Mouse (Mus musculus): ENCODE measurements at regions not wholly inside any gene's neighbourhood (a gene's known extent, or its start where the extent isn't known, plus 50 kb on each side); places are given as distances from the start of the nearest gene placed in this dataset.

GRCm38 (mm10) chr3:143291793-143292192 lies 410.0 kb upstream of the Pkn2 start:
- WGBS, result 83% methylated on average over 4 of the region's 4 CpGs
- H3K9ac ChIP-seq, result no peak overlapping the region
- H3K36me3 ChIP-seq, result no peaks in the 10 kb centered on the region
- H3K4me1 ChIP-seq, result no peaks in the 10 kb centered on the region
- H3K9me3 ChIP-seq, result no peaks in the 10 kb centered on the region
- no peaks in the 10 kb centered on the region for H3K27me3 ChIP-seq
- no peak overlapping the region for H3K27ac ChIP-seq
- H3K4me3 ChIP-seq, result no peak overlapping the region
- H3K4me2 ChIP-seq, result no peak overlapping the region
- ATAC-seq (ENCODE audit: insufficient number of reproducible peaks, insufficient read depth, low FRiP score, low TSS enrichment, low read depth), result no peak

GRCm38 (mm10) chr3:143264132-143264531 lies 382.3 kb upstream of the Pkn2 start:
- Histone ChIP-seq H3K9me3 (no peaks in the 10 kb centered on the region), H3K9ac (no peak overlapping the region), H3K4me2 (no peak overlapping the region), H3K4me1 (no peaks in the 10 kb centered on the region), H3K27me3 (no peaks in the 10 kb centered on the region), H3K27ac (no peak overlapping the region), H3K36me3 (no peaks in the 10 kb centered on the region), H3K4me3 (no peak overlapping the region)
- WGBS, result 89% methylated on average over 6 of the region's 6 CpGs
- ATAC-seq (ENCODE audit: insufficient number of reproducible peaks, insufficient read depth, low FRiP score, low TSS enrichment, low read depth), result no peak

- ATAC-seq (ENCODE audit: insufficient number of reproducible peaks, insufficient read depth, low FRiP score, low TSS enrichment, low read depth), result no peak
- H3K36me3 ChIP-seq, result no peaks in the 10 kb centered on the region
- no peaks in the 10 kb centered on the region for H3K4me1 ChIP-seq
- H3K4me2 ChIP-seq, result no peak overlapping the region
- H3K9ac ChIP-seq, result no peak overlapping the region
- 85% methylated on average over 1 of the region's 1 CpGs for WGBS
- H3K27me3 ChIP-seq, result no peaks in the 10 kb centered on the region
- H3K4me3 ChIP-seq, result no peak overlapping the region
- H3K9me3 ChIP-seq, result no peaks in the 10 kb centered on the region
- no peak overlapping the region for H3K27ac ChIP-seq
Measured at GRCm38 (mm10) chr3:143252643-143253042, 370.8 kb upstream of the Pkn2 start.

- no peak overlapping the region for H3K9ac ChIP-seq
- no peaks in the 10 kb centered on the region for H3K4me1 ChIP-seq
- no peaks in the 10 kb centered on the region for H3K9me3 ChIP-seq
- 84% methylated on average over 2 of the region's 2 CpGs for WGBS
- no peaks in the 10 kb centered on the region for H3K27me3 ChIP-seq
- no peak for ATAC-seq (ENCODE audit: insufficient number of reproducible peaks, insufficient read depth, low FRiP score, low TSS enrichment, low read depth)
- H3K4me2 ChIP-seq, result no peak overlapping the region
- no peak overlapping the region for H3K4me3 ChIP-seq
- no peak overlapping the region for H3K27ac ChIP-seq
- no peaks in the 10 kb centered on the region for H3K36me3 ChIP-seq
Measured at GRCm38 (mm10) chr3:143252008-143252407, 370.2 kb upstream of the Pkn2 start.

GRCm38 (mm10) chr3:143242691-143243090 lies 360.9 kb upstream of the Pkn2 start:
- no peak for ATAC-seq (ENCODE audit: insufficient number of reproducible peaks, insufficient read depth, low FRiP score, low TSS enrichment, low read depth)
- H3K4me1 ChIP-seq, result 0 out of 2 replicates have a peak, but pooled peaks cover 7% of the 10 kb centered on the region

GRCm38 (mm10) chr3:143240545-143241383 lies 359.0 kb upstream of the Pkn2 start:
- no peak for ATAC-seq (ENCODE audit: insufficient number of reproducible peaks, insufficient read depth, low FRiP score, low TSS enrichment, low read depth)
- no peak overlapping the region for H3K27ac ChIP-seq
- H3K9me3 ChIP-seq, result no peaks in the 10 kb centered on the region
- H3K27me3 ChIP-seq, result no peaks in the 10 kb centered on the region
- no peak overlapping the region for H3K4me3 ChIP-seq
- 0 out of 2 replicates have a peak, but pooled peaks cover 7% of the 10 kb centered on the region for H3K4me1 ChIP-seq
- 68% methylated on average over 7 of the region's 7 CpGs for WGBS
- H3K4me2 ChIP-seq, result no peak overlapping the region
- H3K9ac ChIP-seq, result no peak overlapping the region
- H3K36me3 ChIP-seq, result no peaks in the 10 kb centered on the region

More at GRCm38 (mm10) chr3:143242691-143243090, 360.9 kb upstream of the Pkn2 start:
- H3K4me3 ChIP-seq, result no peak overlapping the region
- no peaks in the 10 kb centered on the region for H3K9me3 ChIP-seq
- no peak overlapping the region for H3K9ac ChIP-seq
- no peak overlapping the region for H3K27ac ChIP-seq
- no peak overlapping the region for H3K4me2 ChIP-seq
- H3K36me3 ChIP-seq, result no peaks in the 10 kb centered on the region
- WGBS, result 56% methylated on average over 4 of the region's 4 CpGs
- H3K27me3 ChIP-seq, result no peaks in the 10 kb centered on the region

GRCm38 (mm10) chr3:143238546-143238945 lies 356.7 kb upstream of the Pkn2 start:
- Histone ChIP-seq H3K27me3 (no peaks in the 10 kb centered on the region), H3K4me2 (no peak overlapping the region), H3K27ac (no peak overlapping the region), H3K4me3 (no peak overlapping the region), H3K9ac (no peak overlapping the region), H3K36me3 (no peaks in the 10 kb centered on the region), H3K4me1 (0 out of 2 replicates have a peak, but pooled peaks cover 7% of the 10 kb centered on the region), H3K9me3 (no peaks in the 10 kb centered on the region)
- 66% methylated on average over 6 of the region's 6 CpGs for WGBS
- ATAC-seq (ENCODE audit: insufficient number of reproducible peaks, insufficient read depth, low FRiP score, low TSS enrichment, low read depth), result no peak

- Histone ChIP-seq H3K4me2 (no peak overlapping the region), H3K9ac (no peak overlapping the region), H3K4me3 (no peak overlapping the region), H3K4me1 (peaks cover 3% of the 10 kb centered on the region; the same call in 1 of the 2 replicates), H3K27me3 (no peaks in the 10 kb centered on the region), H3K9me3 (no peaks in the 10 kb centered on the region), H3K27ac (no peak overlapping the region), H3K36me3 (no peaks in the 10 kb centered on the region)
- 44% methylated on average over 6 of the region's 6 CpGs for WGBS
- no peak for ATAC-seq (ENCODE audit: insufficient number of reproducible peaks, insufficient read depth, low FRiP score, low TSS enrichment, low read depth)
Measured at GRCm38 (mm10) chr3:143223999-143224729, 342.4 kb upstream of the Pkn2 start.

- Histone ChIP-seq H3K4me1 (no peaks in the 10 kb centered on the region), H3K9ac (no peak overlapping the region), H3K4me3 (no peak overlapping the region), H3K9me3 (no peaks in the 10 kb centered on the region), H3K27me3 (no peaks in the 10 kb centered on the region), H3K4me2 (no peak overlapping the region), H3K36me3 (no peaks in the 10 kb centered on the region), H3K27ac (no peak overlapping the region)
- 85% methylated on average over 6 of the region's 6 CpGs for WGBS
- ATAC-seq (ENCODE audit: insufficient number of reproducible peaks, insufficient read depth, low FRiP score, low TSS enrichment, low read depth), result no peak
Measured at GRCm38 (mm10) chr3:143193263-143193970, 311.6 kb upstream of the Pkn2 start.

GRCm38 (mm10) chr3:143188931-143189330 lies 307.1 kb upstream of the Pkn2 start:
- H3K9me3 ChIP-seq, result no peaks in the 10 kb centered on the region
- H3K9ac ChIP-seq, result no peak overlapping the region
- H3K4me3 ChIP-seq, result no peak overlapping the region

GRCm38 (mm10) chr3:143173971-143174370 lies 292.2 kb upstream of the Pkn2 start:
- WGBS, result 89% methylated on average over 4 of the region's 4 CpGs
- no peak overlapping the region for H3K9ac ChIP-seq

More at GRCm38 (mm10) chr3:143188931-143189330, 307.1 kb upstream of the Pkn2 start:
- 27% methylated on average over 7 of the region's 7 CpGs for WGBS
- Histone ChIP-seq H3K4me1 (no peaks in the 10 kb centered on the region), H3K27me3 (no peaks in the 10 kb centered on the region), H3K36me3 (no peaks in the 10 kb centered on the region), H3K4me2 (no peak overlapping the region), H3K27ac (no peak overlapping the region)
- no peak for ATAC-seq (ENCODE audit: insufficient number of reproducible peaks, insufficient read depth, low FRiP score, low TSS enrichment, low read depth)

More at GRCm38 (mm10) chr3:143173971-143174370, 292.2 kb upstream of the Pkn2 start:
- ATAC-seq (ENCODE audit: insufficient number of reproducible peaks, insufficient read depth, low FRiP score, low TSS enrichment, low read depth), result no peak
- no peak overlapping the region for H3K27ac ChIP-seq
- no peak overlapping the region for H3K4me3 ChIP-seq
- no peaks in the 10 kb centered on the region for H3K36me3 ChIP-seq
- no peaks in the 10 kb centered on the region for H3K4me1 ChIP-seq
- H3K27me3 ChIP-seq, result no peaks in the 10 kb centered on the region
- H3K4me2 ChIP-seq, result no peak overlapping the region
- 0 out of 2 replicates have a peak, but pooled peaks cover 5% of the 10 kb centered on the region for H3K9me3 ChIP-seq

All from embryonic facial prominence, embryonic 13.5 days (tissue).